8 mouse cellular contexts compared by ENCODE assay signal in genomic region chr14:54443712-54444618, GRCm38 (mm10). TPM values are rescaled to one million over a fixed set of nuclear protein-coding genes. Genes with fewer than 3 reads are reported as not detected.
DNase-seq lines count a peak whose midpoint lies in the region; ATAC-seq lines count a peak whose summit lies in the region.

No protein-coding gene starts in this region.

- no peaks in the 10 kb centered on the region for H3K4me1 ChIP-seq in kidney, embryonic 14.5 days (ENCODE audit: control insufficient read depth, insufficient read depth, low read length)
- peaks cover 39% of the 10 kb centered on the region for H3K4me1 ChIP-seq in embryonic facial prominence, embryonic 13.5 days
- H3K4me1 ChIP-seq in neural tube, embryonic 15.5 days = no peaks in the 10 kb centered on the region

- no peak overlapping the region for H3K4me2 ChIP-seq in kidney, embryonic 14.5 days (replicated peaks; ENCODE audit: low read depth, low read length)
- H3K4me2 ChIP-seq in embryonic facial prominence, embryonic 13.5 days = peak overlapping the region; percentile 38
- H3K4me2 ChIP-seq in neural tube, embryonic 15.5 days = no peak overlapping the region

- no peaks in the 10 kb centered on the region for H3K9me3 ChIP-seq in kidney, embryonic 14.5 days (ENCODE audit: control insufficient read depth, low read length)
- H3K9me3 ChIP-seq in embryonic facial prominence, embryonic 13.5 days = no peaks in the 10 kb centered on the region
- no peaks in the 10 kb centered on the region for H3K9me3 ChIP-seq in neural tube, embryonic 15.5 days (replicated peaks)

- no peak overlapping the region for H3K9ac ChIP-seq in kidney, embryonic 14.5 days (ENCODE audit: low read depth, low read length)
- H3K9ac ChIP-seq in embryonic facial prominence, embryonic 13.5 days = peak overlapping the region; percentile 58; the same call in 1 of the 2 replicates
- no peak overlapping the region for H3K9ac ChIP-seq in neural tube, embryonic 15.5 days (replicated peaks)

- intact Hi-C loops in heart, postnatal 14 days (cut with DNase I) = no loop called here

- H3K27ac ChIP-seq in kidney, embryonic 14.5 days (ENCODE audit: low read depth, low read length) = peak overlapping the region; percentile 44; the same call in 1 of the 2 replicates
- peak overlapping the region; percentile 95 for H3K27ac ChIP-seq in embryonic facial prominence, embryonic 13.5 days
- peak overlapping the region; percentile 48; the same call in 1 of the 2 replicates for H3K27ac ChIP-seq in neural tube, embryonic 15.5 days (replicated peaks)

- no peaks in the 10 kb centered on the region for H3K27me3 ChIP-seq in kidney, embryonic 14.5 days (ENCODE audit: control insufficient read depth, insufficient read depth, low read length)
- no peaks in the 10 kb centered on the region for H3K27me3 ChIP-seq in embryonic facial prominence, embryonic 13.5 days
- no peaks in the 10 kb centered on the region for H3K27me3 ChIP-seq in neural tube, embryonic 15.5 days (replicated peaks)

- 57% methylated on average over 15 of the region's 15 CpGs for WGBS in kidney, embryonic 14.5 days
- 46% methylated on average over 15 of the region's 15 CpGs for WGBS in embryonic facial prominence, embryonic 13.5 days
- WGBS in neural tube, embryonic 15.5 days = 55% methylated on average over 15 of the region's 15 CpGs

- DNase-seq in kidney, adult 8-10 months = no peak
- DNase-seq in heart, postnatal 14 days = peak; percentile 62 to 73
- DNase-seq in thymus, postnatal 0 days (ENCODE audit: low spot score) = no peak
- no peak for DNase-seq in spleen, adult 18-20 months
- no peak for DNase-seq in thymus, adult 18-20 months

- no peak for ATAC-seq in kidney, embryonic 14.5 days (ENCODE audit: low FRiP score, low TSS enrichment)
- 0 out of 2 replicates have a peak, but pooled peaks have one; percentile 38 for ATAC-seq in embryonic facial prominence, embryonic 13.5 days (ENCODE audit: insufficient number of reproducible peaks, insufficient read depth, low FRiP score, low TSS enrichment, low read depth)
- no peak for ATAC-seq in neural tube, embryonic 15.5 days (ENCODE audit: low FRiP score)

- H3K4me3 ChIP-seq in kidney, embryonic 14.5 days (ENCODE audit: low read length) = no peak overlapping the region
- no peak overlapping the region for H3K4me3 ChIP-seq in embryonic facial prominence, embryonic 13.5 days
- no peak overlapping the region for H3K4me3 ChIP-seq in neural tube, embryonic 15.5 days (replicated peaks)

- H3K36me3 ChIP-seq in kidney, embryonic 14.5 days (ENCODE audit: control insufficient read depth, insufficient read depth, low read length) = peaks cover 30% of the 10 kb centered on the region
- peaks cover 29% of the 10 kb centered on the region for H3K36me3 ChIP-seq in embryonic facial prominence, embryonic 13.5 days
- no peaks in the 10 kb centered on the region for H3K36me3 ChIP-seq in neural tube, embryonic 15.5 days

RNA-seq across cellular contexts. Expression of gene Mmp14, which starts 12.6 kb away (rescaled TPM):
- polyA plus RNA-seq in kidney, embryonic 14.5 days (2014; fragmentation: Nextera tagmentation; extraction: Ambion mirVana) = 101 and 167 TPM in 2 replicates
- 202 and 208 TPM in 2 replicates for polyA plus RNA-seq in embryonic facial prominence, embryonic 13.5 days (2015; fragmentation: Nextera tagmentation; extraction: Ambion mirVana)
- total RNA-seq in heart, postnatal 14 days (2021) = 10 to 100 TPM; 53.6 to 60.0 TPM
- polyA plus RNA-seq in neural tube, embryonic 15.5 days (2015; fragmentation: Nextera tagmentation; extraction: Ambion mirVana) = 40.7 and 60.5 TPM in 2 replicates
- polyA plus RNA-seq in thymus, postnatal 0 days (2015; fragmentation: Nextera tagmentation; extraction: Ambion mirVana) = 35.6 and 36.1 TPM in 2 replicates

RNA-seq across cellular contexts. Expression of gene Mrpl52, which starts 17.3 kb away (rescaled TPM):
- polyA plus RNA-seq in kidney, embryonic 14.5 days (2014; fragmentation: Nextera tagmentation; extraction: Ambion mirVana) = 269 and 360 TPM in 2 replicates
- polyA plus RNA-seq in embryonic facial prominence, embryonic 13.5 days (2015; fragmentation: Nextera tagmentation; extraction: Ambion mirVana) = 203 and 286 TPM in 2 replicates
- total RNA-seq in heart, postnatal 14 days (2021) = 100 to 1,000 TPM; 102 to 116 TPM
- polyA plus RNA-seq in neural tube, embryonic 15.5 days (2015; fragmentation: Nextera tagmentation; extraction: Ambion mirVana) = 236 and 303 TPM in 2 replicates
- 297 and 318 TPM in 2 replicates for polyA plus RNA-seq in thymus, postnatal 0 days (2015; fragmentation: Nextera tagmentation; extraction: Ambion mirVana)

RNA-seq across cellular contexts. Expression of gene Lrp10, which starts 20.0 kb away (rescaled TPM):
- 32.0 and 47.0 TPM in 2 replicates for polyA plus RNA-seq in kidney, embryonic 14.5 days (2014; fragmentation: Nextera tagmentation; extraction: Ambion mirVana)
- 29.7 and 33.1 TPM in 2 replicates for polyA plus RNA-seq in embryonic facial prominence, embryonic 13.5 days (2015; fragmentation: Nextera tagmentation; extraction: Ambion mirVana)
- 10 to 100 TPM; 63.2 to 65.6 TPM for total RNA-seq in heart, postnatal 14 days (2021)
- polyA plus RNA-seq in neural tube, embryonic 15.5 days (2015; fragmentation: Nextera tagmentation; extraction: Ambion mirVana) = 31.8 and 33.7 TPM in 2 replicates
- polyA plus RNA-seq in thymus, postnatal 0 days (2015; fragmentation: Nextera tagmentation; extraction: Ambion mirVana) = 88.3 and 93.7 TPM in 2 replicates

RNA-seq across cellular contexts. Expression of gene Slc7a7, which starts 26.4 kb away (rescaled TPM):
- 6.9 and 9.6 TPM in 2 replicates for polyA plus RNA-seq in kidney, embryonic 14.5 days (2014; fragmentation: Nextera tagmentation; extraction: Ambion mirVana)
- polyA plus RNA-seq in embryonic facial prominence, embryonic 13.5 days (2015; fragmentation: Nextera tagmentation; extraction: Ambion mirVana) = 4.5 and 6.2 TPM in 2 replicates
- total RNA-seq in heart, postnatal 14 days (2021) = 1 to 10 TPM; 6.2 to 6.5 TPM
- polyA plus RNA-seq in neural tube, embryonic 15.5 days (2015; fragmentation: Nextera tagmentation; extraction: Ambion mirVana) = 6.2 and 7.9 TPM in 2 replicates
- polyA plus RNA-seq in thymus, postnatal 0 days (2015; fragmentation: Nextera tagmentation; extraction: Ambion mirVana) = 6.5 and 8.1 TPM in 2 replicates

RNA-seq across cellular contexts. Expression of gene Rem2, which starts 31.9 kb away (rescaled TPM):
- 6.1 and 6.9 TPM in 2 replicates for polyA plus RNA-seq in kidney, embryonic 14.5 days (2014; fragmentation: Nextera tagmentation; extraction: Ambion mirVana)
- polyA plus RNA-seq in embryonic facial prominence, embryonic 13.5 days (2015; fragmentation: Nextera tagmentation; extraction: Ambion mirVana) = 2.1 and 3.6 TPM in 2 replicates
- not detected for total RNA-seq in heart, postnatal 14 days (2021)
- polyA plus RNA-seq in neural tube, embryonic 15.5 days (2015; fragmentation: Nextera tagmentation; extraction: Ambion mirVana) = 32.3 and 44.0 TPM in 2 replicates
- polyA plus RNA-seq in thymus, postnatal 0 days (2015; fragmentation: Nextera tagmentation; extraction: Ambion mirVana) = 1.1 and 2.1 TPM in 2 replicates

Comparison
In these comparisons a context has a peak if more than half of its experiments do, and no peak if none do; other contexts are left out.
1. H3K27ac ChIP-seq: peak in every context shown above with its lines; median percentile 95 in embryonic facial prominence, embryonic 13.5 days; 48 in neural tube, embryonic 15.5 days; 44 in kidney, embryonic 14.5 days.
2. DNase-seq: peak in heart, postnatal 14 days (2 of 2); none in kidney, adult 8-10 months (0 of 2), thymus, postnatal 0 days (single experiment), spleen, adult 18-20 months (0 of 2) and thymus, adult 18-20 months (0 of 2).